Mouse (Mus musculus) CD4-positive, CD25-positive, alpha-beta regulatory T cell, adult 2 months (primary cell): ENCODE data around the gene Dapk3.
"Not testable (repeated sequence)": the region's sequence is repeated elsewhere in the genome, so short reads cannot be mapped to it uniquely, and the experiment has no call there.

Experiments
- DNase-seq: peaks from one replicate; pipeline ENCODE4 v3.0.0-alpha.2; 2012; ENCODE audit warnings: low read depth, low spot score

The Dapk3 gene

DNA sequence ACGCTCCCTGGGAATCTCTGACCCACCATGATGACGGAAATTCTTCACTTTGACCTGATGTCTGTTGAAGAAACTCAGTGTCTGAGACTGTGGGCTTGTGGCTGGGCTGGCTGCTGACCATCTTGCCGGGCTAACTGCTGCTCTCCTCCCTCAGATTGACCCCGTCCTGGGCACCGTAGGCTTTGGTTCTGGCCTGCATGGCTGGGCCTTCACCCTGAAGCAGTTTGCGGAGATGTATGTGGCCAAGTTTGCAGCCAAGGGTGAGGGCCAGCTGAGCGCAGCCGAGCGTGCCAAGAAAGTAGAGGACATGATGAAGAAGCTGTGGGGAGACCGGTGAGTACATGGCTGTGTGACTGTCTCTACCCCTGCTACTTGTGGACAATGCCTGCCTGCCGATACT, 3.9 kb upstream of the Dapk3 start:
- no peak for DNase-seq

- peak; percentile 50 for DNase-seq
Measured at GRCm38 (mm10) chr10:81179451-81180342, 3.1 kb upstream of the Dapk3 start.

- DNase-seq: no peak
Measured at GRCm38 (mm10) chr10:81180946-81181345, 1.9 kb upstream of the Dapk3 start.

DNA sequence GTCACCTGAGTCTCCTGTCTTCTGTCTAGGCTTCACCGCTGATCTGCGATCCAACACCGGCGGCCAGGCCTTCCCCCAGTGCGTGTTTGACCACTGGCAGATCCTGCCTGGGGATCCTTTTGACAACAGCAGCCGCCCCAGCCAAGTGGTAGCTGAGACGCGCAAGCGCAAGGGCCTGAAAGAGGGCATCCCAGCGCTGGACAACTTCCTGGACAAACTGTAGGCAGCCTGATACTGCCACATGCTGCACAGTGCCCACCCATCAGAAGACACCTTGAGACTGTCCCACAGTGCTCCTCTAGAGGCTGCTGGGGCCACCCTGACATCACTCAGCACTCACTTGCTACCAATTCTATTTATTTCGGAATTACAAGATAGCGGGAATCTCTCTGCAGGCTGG, 945 bp upstream of the Dapk3 start:
- DNase-seq: not testable (repeated sequence)

DNA sequence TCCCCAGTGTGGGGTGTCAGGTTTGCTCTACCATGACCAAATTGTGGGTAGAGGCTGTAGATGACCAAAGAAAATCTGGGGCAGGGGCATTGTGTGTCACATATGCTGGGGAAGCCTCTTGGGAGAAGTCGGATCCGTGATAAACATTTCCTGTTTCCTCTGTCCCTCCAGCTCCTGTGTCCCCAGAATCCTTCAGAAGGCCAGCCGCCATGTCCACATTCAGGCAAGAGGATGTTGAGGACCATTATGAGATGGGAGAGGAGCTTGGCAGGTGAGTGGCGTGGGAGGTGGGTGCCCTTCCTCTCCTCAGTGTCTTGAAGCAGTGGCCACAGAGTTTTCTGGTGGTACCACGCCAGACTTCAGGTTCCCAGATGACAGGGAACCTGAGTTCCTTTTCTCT, 1.0 kb downstream of the Dapk3 start, which contains the start of gene 4930442H23Rik:
Gene 4930442H23Rik (minus strand): TSS at position 45 of the 400 bp plus-strand sequence.
- peak; percentile 11 for DNase-seq

DNA sequence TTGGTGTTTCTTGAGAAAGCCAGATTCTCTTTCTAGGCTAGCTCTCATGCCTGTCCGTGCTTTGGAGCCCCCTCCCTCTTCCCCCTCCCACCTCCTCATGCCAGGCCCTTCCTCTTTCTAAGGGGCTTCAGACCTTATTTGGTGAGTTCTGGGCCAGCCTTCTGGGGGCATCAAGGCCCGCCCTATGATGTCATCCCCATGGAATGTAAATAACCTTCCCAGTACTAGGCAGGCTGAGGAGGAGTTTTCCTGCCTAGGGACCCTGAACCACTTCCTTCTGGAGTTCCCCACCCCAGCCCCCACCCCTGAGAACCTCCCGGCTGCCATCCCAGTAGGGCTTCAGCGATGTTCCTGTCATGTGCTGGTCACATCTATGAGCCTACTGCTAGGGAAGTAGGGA, 2.0 kb downstream of the Dapk3 start:
- DNase-seq: no peak

GRCm38 (mm10) chr10:81187161-81187560, 4.4 kb downstream of the Dapk3 start:
- DNase-seq: no peak

GRCm38 (mm10) chr10:81189821-81190220, 7.0 kb downstream of the Dapk3 start:
- DNase-seq: no peak

DNA sequence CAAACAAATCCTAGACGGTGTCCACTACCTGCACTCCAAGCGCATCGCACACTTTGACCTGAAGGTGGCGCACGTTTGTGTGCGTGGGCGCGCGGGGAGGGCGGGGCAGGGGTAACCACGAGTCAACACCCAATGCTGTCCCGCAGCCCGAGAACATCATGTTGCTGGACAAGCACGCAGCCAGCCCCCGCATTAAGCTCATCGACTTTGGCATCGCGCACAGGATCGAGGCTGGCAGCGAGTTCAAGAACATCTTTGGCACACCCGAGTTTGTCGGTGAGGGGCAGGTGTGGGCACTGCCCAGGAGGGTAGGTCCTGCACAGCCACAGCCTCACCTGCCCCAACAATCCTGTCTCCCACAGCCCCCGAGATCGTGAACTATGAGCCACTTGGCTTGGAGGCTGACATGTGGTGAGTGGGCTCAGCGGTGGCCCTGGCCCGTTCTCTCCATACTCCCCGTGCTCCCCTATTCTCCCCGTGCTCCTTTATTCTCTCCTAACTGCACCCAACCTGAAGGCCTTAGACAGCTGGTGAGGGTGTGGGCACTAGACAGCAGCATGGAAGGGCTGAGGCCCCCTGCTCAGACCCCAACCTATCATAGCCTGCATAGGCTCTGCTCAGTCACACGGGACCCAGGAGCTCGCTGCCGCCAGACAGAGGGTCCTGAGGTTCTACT, 7.6 kb downstream of the Dapk3 start:
- DNase-seq: peak; percentile 59

GRCm38 (mm10) chr10:81190912-81191321, 8.1 kb downstream of the Dapk3 start:
- DNase-seq: peak; percentile 44

DNA sequence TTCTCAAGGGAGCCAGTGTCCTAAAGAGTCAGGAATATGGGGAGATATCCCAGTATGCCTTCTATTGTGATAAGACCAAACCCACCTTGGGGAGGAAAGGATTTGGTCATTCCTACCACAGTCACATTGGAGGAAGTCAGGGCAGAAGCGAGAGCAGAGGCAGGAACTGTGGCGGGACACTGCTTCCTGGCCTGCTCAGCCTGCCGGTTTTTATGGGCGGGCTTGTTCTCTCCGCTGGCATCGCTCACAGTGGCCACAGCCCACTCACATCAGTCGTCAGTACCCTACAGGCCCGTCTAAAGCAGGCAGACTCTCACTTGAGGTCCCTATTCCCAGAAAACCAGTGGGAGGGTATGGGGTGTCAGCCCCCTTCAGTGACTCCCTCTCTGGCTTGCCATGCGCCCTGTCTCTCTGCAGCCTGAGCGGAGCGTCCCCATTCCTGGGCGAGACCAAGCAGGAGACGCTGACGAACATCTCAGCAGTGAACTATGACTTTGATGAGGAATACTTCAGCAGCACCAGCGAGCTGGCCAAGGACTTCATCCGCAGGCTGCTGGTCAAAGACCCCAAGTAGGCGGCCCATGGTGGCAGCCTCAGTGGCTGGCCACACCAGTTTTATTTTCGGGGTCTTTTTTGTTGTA, 8.7 kb downstream of the Dapk3 start:
- peak; percentile 20 for DNase-seq

DNA sequence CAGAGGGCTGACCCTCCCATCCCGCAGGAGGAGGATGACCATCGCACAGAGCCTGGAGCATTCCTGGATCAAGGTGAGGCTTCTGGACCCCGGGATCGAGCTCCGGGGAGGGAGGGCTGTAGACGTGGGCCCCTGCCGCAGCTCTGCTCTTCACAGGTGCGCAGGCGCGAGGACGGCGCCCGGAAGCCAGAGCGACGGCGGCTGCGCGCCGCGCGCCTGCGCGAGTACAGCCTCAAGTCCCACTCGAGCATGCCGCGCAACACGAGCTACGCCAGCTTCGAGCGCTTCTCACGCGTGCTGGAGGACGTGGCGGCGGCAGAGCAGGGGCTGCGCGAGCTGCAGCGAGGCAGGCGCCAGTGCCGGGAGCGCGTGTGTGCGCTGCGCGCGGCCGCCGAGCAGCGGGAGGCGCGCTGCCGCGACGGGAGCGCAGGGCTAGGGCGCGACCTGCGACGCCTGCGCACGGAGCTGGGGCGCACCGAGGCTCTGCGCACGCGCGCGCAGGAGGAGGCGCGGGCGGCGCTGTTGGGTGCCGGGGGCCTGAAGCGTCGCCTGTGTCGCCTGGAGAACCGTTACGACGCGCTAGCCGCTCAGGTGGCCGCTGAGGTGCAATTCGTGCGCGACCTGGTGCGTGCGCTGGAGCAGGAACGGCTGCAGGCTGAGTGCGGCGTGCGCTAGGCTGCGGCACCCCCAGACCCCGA, 9.6 kb downstream of the Dapk3 start:
- DNase-seq: peak; percentile 95

DNA sequence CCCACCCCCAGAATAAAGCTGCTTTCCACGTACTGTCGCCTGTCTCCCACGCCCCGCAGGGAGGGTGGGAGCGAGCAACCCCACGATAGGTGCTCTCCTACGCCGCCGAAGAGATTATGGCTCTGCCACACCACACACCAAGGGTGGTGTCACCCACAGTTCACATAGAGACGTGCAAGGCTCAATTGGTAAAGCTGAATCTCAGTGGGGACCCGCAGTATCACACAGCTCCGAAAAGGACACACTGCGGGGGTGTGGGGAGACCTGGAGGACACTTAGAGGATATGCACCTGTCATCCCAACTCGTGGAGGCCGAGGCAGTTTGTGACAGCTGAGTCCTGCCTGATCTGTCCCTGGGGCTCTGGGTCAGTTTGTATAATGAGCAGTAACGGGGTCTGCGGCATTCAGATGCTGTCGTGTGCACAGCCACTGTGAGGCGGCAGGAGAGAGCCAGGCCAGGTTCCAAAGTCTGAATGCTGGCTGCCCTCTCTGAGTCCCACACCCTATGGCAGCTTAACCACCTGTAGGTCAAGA, 10.2 kb downstream of the Dapk3 start:
- DNase-seq: no peak

DNA sequence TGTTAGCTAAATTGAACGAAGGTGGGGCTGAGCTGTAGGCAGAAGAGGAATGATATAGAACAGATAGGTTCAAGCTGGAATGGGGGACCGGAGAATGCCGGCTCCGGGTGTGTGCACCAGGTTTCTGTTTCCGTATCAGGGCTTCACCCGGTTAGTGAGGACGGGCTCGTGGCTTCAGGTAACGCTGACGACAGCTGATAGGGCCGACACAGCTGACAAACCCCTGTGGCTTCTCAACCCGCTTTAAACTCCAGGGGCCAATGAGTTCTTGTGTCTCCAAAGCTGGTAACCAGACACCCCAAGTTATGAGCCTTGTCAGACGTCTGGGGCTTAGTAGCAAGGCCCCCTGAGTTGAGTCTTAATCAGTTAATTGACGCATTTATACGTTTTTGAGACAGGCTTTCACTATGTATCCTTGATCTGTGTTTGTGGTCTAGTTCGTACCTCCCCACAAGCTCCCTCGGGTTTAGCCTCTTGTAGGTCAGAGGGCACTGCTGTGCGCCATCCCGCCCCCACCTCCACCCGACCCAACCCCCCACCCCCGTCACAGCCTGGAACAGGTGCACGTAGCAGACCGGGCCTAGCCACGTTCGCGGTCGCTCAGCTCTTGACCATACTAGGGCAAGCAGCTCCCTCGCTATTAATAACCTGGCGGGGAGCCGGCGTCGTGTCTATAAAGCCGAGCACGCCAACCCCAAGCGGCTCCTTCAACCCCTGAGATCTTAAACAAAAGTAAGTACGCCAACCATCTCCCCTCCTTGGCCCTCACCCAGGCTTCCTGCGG, 11.4 kb downstream of the Dapk3 start:
- DNase-seq: peak; percentile 77

- peak; percentile 19 for DNase-seq
Measured at GRCm38 (mm10) chr10:81195300-81195699, 12.5 kb downstream of the Dapk3 start.

DNA sequence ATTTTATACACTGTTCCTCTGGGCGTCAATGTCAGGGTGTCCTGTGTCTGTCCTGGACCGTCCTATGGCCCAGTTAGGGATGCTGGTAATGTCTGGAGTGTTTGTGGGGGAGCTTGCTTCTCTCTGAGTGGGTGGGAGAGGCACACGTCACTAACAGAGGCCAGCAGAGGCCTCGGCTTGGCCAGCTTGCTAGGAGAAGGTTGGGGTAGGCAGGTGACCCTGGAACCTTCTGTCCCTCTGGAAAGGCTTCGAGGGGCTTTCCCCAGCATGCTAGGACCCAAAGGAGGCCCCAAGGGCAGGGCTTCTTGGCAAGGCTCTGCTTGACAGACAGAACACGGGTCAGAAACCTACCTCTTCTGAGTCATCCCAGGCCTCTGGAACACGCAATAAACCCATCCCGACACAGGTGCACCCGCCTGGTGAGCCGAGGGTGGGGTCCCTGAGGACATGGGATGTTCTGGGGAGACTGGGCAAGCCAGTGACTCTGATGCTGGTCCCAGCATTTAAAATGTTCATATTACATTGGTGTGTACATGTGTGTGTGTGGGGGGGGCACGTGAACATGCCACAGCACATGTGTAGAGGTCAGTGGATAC, 13.8 kb downstream of the Dapk3 start:
- DNase-seq: no peak

GRCm38 (mm10) chr10:81197305-81197704, 14.5 kb downstream of the Dapk3 start:
- DNase-seq: no peak

DNA sequence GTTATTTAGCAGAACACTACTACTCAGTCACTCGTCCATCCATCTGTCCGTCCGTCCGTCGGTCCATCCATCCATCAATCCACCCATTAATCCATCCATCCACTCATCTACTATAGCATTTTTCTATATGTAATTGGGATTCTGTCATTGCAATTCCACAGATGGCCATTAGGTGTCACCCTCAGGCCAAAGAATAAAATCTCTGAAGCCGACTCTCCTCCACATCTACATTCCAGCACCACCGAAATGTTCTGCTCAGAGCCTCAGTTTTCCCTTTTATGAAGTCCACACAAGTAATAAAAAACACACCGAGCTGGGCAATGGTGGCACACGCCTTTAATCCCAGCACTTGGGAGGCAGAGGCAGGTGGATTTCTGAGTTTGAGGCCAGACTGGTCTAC, 15.4 kb downstream of the Dapk3 start:
- peak; percentile 84 for DNase-seq

DNA sequence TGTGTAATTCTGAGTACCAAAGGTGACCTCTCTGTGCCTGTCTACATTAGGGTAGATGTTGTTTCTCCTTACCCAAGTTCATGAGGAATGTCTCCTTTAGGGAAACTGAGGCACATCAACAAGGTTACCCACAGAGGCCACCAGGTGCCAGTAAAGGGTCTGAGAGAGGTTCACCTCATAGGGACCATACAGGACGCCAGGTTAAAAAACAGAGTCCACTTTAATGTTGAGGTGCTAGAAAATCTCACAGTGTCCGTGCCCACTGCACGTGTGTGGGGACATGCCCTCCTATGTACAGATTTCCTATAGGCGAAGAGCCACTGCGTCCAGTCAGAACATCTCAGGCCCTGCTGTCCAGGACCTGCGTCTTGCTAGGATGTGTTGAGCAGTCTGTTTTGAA, 16.2 kb downstream of the Dapk3 start:
- DNase-seq: no peak

DNA sequence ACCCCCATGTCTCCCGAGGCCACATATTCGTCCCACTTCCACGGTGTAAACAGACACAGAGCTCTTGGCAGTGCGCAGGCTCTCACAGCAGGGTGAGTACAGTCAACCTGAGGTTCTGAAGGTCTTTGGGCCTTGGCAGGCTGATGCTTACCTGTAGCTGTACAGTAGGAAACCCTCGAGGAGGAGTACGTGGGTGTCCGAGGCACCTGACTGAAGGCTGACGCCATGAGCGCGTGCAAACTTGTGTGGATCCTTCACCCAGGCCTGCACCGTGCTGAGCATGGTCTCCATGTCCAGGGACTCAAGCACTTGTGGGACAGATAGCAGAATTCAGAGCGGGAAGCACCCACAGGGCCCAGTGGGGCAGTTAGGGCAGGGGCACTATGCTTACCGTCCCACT, 17.3 kb downstream of the Dapk3 start:
- DNase-seq: no peak
